Mouse (Mus musculus): Measurements from ENCODE around the gene Rps6kb2.

Rps6kb2 gene

GRCm38 (mm10) chr19:4187303-4187702 lies 24.1 kb upstream of the Rps6kb2 start:
- no peak for DNase-seq

DNA sequence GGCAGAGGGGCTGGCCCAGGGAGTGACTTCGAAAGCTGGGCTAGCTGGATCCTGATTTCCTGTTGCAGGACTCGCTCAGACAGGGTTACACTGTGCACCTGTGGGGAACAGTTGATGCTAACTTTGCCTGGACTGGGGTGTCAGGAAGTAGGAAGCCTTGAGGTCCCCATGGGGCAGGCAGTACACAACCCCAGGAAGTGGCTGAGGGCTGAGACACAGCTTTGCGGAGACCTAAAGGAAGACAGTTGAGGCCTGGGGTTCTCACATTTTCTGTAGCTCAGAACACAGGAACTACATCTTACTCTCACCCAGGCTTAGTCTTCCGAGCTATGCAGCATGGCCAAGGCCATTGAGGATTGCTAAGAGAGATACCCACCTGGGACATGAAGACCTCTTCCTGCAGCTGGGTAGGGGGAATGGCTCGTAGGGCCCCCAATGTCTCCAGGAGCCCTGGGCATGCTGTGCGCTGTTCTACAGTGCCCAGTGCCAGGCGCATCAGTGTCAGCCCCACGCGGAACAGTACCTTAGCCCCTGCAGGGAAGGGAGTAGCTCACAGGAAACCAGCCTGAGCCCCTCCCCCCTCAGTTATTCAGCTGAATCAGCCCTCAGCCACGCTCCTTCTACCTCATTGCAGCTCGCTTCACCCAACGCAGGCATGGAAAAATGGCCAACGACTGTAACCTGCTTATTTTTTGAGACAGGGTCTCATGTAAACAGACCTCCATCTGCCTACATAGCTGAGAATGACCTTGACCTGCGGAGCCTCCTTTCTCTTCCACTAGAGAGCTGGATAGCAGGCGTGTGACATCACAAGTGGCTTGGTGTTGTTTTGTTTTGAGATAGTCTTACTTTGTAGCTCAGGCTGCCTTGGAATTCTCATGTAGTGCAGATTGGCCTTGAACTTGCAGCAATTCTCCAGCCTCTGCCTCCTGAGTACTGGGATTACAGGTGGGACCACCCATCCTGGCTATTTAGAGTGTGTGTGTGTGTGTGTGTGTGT lies 22.1 kb upstream of the Rps6kb2 start:
- DNase-seq = peak; percentile 68

- DNase-seq = no peak
Observed at GRCm38 (mm10) chr19:4183689-4184088, 20.5 kb upstream of the Rps6kb2 start.

DNA sequence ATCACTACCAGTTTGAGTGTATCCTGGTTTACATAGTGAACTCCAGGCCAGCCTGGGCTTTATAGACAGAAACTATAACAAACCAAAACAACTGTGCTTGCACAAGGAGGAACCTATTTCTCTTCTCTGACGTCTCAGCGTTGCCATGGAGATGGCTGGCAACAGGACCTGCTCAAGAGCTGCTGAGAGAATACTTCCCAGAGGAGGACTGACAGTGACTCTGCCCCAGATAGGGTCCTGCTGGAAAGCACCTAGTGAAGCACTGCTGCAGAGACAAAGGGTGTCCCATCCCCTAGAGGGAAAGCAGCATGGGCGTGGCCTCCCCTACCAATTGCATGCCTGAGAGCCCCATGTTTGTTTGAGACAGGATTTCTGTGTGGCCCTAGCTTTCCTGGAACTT lies 18.7 kb upstream of the Rps6kb2 start:
- DNase-seq = peak; percentile 71

GRCm38 (mm10) chr19:4180411-4180810 lies 17.3 kb upstream of the Rps6kb2 start:
- DNase-seq = no peak

GRCm38 (mm10) chr19:4175368-4175947 lies 12.3 kb upstream of the Rps6kb2 start, which contains the start of gene Carns1:
TSS of gene Carns1 (minus strand) at chr19:4175479.
- peak; percentile 60 for DNase-seq

- DNase-seq = peak; percentile 15
Observed at GRCm38 (mm10) chr19:4172925-4173324, 9.8 kb upstream of the Rps6kb2 start.

DNA sequence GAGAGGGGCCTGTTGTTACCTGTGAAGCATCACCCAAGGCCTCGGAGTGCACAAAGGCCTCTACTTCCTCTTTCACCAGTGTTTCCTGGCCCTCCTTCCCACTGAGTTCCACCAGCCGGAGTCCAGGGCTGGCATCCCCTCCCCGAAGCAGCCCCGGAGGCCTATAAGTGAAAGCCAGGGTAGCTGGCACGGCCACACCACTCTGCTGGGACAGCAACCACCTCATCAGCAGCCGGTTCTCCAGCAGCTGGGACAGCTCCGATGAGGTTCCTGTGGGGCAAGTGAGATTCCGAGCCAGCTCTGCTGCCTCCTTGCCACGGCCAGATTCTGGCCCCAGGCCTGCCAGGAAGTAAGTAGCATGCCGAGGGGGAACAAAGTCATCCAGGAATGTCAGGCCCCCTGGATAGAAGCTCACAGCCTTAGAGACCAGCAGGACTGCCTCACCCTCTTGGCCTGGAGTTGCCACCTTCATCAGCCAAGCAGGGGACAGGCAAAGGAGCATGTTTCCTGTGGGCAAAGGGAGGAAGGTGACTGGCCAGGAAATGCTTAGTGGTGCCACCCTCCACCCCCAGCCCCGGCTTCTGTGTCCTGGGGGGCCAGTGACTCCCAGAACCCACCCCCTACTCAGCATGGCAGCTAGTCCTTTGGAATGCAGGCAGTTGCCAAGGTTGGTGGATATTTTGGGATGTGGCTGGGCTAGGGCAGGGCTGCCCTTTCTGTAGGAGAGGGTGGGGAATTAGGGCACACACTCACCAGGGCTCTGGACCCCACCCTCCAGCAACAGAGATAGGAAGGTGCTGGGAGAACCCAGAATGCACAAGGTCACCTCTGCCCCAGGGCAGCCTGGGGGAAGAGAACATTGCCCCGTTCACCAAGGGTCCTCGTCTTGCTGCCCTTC lies 8.5 kb upstream of the Rps6kb2 start:
- DNase-seq = peak; percentile 17

DNA sequence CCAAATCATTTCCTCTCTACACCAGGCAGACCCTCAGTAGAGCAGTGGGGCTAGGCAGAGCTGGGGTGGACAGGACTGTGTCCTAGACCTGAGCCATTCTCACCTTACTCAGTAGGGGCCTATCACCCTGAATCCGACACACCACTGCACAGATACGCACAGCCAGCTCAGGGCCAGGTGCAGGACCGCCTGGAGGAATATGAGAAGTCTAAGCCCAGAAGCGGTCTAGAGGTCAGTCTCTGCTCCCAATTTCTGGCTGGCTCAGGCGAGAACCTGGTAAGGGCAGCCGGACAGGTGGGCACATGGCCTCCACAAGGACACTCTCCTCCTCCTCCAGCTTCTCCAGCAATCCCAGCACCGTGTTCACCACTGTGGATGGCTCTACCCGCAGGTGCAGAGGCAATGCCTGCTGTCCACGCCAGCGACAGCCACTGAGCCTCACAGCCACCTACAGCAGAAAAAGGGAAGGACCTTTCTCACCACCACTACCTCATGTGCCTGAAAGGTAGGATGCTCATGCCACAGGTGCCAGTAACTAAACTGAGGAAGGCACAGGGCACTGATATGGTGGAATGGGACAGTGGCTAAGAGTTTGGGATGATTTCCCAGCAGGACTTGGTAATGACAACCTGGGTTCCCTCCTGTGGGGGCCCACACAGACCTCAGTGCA lies 7.7 kb upstream of the Rps6kb2 start:
- DNase-seq = no peak

DNA sequence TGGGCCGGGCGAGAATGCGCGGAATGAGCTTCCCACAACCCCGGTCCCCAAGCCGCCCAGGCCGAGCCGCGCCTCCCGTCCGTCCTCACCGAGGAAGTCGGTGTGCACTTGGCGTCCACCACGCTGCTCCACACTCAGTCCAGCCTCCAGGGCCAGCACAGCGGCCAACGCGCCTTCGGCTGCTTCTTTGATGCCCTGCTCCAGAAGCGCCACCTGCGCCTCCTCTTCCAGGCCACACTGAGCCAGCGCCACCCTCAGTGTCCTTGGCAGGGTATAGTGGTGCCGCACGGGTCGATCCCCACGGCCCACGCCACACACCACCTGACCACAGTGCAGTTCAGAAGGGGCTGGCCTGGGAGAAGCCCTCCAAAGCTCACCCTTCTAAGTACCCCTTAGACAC lies 6.7 kb upstream of the Rps6kb2 start:
- no peak for DNase-seq

- peak; percentile 100 for DNase-seq
Observed at GRCm38 (mm10) chr19:4169378-4169784, 6.2 kb upstream of the Rps6kb2 start.

DNA sequence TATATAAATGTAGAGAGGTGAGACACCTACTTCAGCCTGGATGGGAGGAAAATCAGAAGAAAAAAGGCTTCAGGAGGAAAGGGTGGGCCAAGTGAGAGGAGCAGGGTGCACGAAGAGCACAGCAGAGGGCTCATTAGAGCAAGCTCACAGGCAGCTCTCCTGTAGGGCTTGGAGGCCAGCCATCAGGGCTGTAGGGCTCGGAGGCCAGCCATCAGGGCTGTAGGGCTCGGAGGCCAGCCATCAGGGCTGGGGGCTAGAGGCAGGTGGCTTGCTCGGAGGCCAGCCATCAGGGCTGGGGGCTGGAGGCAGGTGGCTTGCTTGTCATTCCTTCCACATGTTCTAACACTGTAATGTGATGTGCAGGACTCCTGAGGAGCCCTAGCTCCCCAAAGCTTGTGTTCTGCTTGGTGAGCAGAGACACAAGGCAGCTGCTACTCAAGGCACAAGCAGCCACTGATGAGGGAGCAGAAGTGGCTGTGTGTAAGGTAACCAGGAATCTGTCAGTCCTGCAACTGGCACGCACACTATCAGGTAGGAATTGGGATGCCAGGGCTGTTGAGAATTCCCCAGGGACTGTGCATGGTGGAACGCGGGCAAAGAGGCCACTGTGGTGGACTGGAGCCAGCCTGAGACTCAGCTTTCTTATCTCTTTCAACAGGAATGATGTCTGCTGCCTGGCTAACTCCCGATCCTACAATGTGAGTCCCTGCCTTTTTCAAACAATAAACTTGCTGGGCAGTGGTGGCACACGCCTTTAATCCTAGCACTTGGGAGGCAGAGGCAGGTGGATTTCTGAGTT lies 3.7 kb upstream of the Rps6kb2 start:
- DNase-seq = no peak

- no peak for DNase-seq
Observed at GRCm38 (mm10) chr19:4164721-4165120, 1.6 kb upstream of the Rps6kb2 start.

- DNase-seq = no peak
Observed at GRCm38 (mm10) chr19:4164100-4164499, 946 bp upstream of the Rps6kb2 start.

- DNase-seq = no peak
Observed at GRCm38 (mm10) chr19:4163543-4163887, 361 bp upstream of the Rps6kb2 start.

GRCm38 (mm10) chr19:4159049-4159448 lies 4.1 kb downstream of the Rps6kb2 start:
- no peak for DNase-seq

DNA sequence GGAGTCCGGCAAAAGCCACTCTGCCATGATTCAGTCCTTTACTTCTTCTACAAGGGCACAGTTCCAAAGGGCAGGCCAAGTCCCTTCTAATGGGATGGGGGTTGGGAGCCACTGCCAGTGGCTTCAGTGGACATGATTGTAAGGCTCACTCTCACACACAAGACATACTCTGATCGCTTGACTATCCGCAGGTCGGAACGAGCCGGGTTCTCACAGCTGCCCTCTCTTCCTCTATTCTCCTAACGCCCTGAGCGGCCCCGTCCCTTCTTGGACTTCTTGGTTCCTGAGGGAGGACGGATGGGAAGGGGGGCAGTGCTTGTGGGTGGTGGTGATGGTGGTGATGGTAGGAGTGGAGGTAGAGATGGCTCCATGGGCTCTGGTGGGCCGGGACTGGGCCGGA lies 6.4 kb downstream of the Rps6kb2 start:
- no peak for DNase-seq

GRCm38 (mm10) chr19:4156073-4156579 lies 7.0 kb downstream of the Rps6kb2 start:
- no peak for DNase-seq

- DNase-seq = no peak
Observed at GRCm38 (mm10) chr19:4155223-4156072, 7.7 kb downstream of the Rps6kb2 start.

DNA sequence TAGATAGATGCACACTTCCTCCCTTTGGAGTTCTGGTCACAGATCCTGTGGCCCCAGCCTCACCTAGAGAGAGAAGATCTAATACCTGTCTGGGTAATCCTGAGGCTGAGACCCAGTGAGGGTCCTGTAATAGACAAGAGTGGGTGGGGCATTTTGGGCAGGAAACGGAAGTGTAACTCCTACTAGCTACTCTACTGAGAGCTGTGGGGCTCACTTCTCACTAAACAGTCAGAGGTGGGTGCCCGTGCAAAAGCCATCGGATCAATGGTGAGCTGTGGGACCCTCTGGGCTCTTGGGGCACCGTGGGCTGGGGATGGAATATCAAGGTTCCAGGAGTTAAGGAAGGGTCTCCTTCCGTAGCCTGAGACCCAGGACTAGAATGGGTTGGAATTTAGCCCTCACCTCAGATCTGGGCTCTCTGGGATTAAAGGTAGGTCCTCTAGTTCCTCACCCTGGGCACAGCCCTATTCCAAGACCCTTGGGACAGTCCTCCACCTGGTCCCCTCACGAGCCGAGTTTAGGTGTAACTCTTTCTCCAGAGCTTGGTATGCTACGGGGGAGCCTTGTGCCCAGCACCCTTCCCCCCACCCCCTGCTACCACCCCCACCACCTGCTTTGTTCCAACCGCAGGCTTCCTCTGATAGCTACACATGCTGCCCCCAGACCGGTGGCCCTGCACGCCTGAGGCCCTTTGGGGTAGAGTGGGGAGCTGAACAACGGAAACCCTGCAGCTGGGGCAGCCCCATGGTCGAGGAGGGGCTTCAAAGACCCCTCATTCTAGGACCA lies 8.5 kb downstream of the Rps6kb2 start:
- DNase-seq = no peak
